Mouse (Mus musculus): ENCODE measurements around the gene Donson. TPM values are rescaled to one million over a fixed set of nuclear protein-coding genes. Genes with fewer than 3 reads are reported as not detected.

Gene Donson
- total and polyA plus RNA-seq, 3 experiments: 51.9 to 63.9 (median 62.5) TPM

- no peak for DNase-seq (ENCODE audit: extremely low read depth)
- Histone ChIP-seq H3K9ac (ENCODE audit: insufficient read depth, low read depth) (peak overlapping the region; percentile 80), H3K4me2 (ENCODE audit: insufficient read depth, low read depth, poor library complexity, severe bottlenecking) (peak overlapping the region; percentile 85), H3K27ac (ENCODE audit: insufficient read depth, low read depth) (no peak overlapping the region), H3K9me3 (replicated peaks; ENCODE audit: low read length) (no peaks in the 10 kb centered on the region), H3K4me3 (replicated peaks in 1 of 3; ENCODE audit: low read depth in 2 of 3, low read length in 2 of 3, poor library complexity in 1 of 3) (peak overlapping the region; percentile 65 to 95 (median 75)), H3K36me3 (replicated peaks in 1 of 2; ENCODE audit: control insufficient read depth in 1 of 2, insufficient read depth in 1 of 2, low read length in 1 of 2) (peaks cover 8 to 23% of the 10 kb centered on the region in 2 experiments), H3K27me3 (replicated peaks) (peaks cover 10% of the 10 kb centered on the region), H3K4me1 (ENCODE audit: control insufficient read depth in 1 of 2, insufficient read depth in 2 of 2) (peaks cover 22 to 63% of the 10 kb centered on the region in 2 experiments), H3K79me2 (replicated peaks; ENCODE audit: control insufficient read depth, extremely low read depth, insufficient read depth, poor library complexity, severe bottlenecking) (peaks cover 71% of the 10 kb centered on the region)
- in situ Hi-C loops (cut with MboI; ENCODE audit: low pct_ligation_motif_present, low pct_unique_long_range_greater_than_20kb, low sequenced_read_pairs): loop anchor here (5.0 kb wide), 1 partner anchor 187 kb away; no protein-coding TSS in a partner anchor
- dilution Hi-C loops (cut with MboI; ENCODE audit: extremely low pct_ligation_motif_present, extremely low pct_unique_long_range_greater_than_20kb, low sequenced_read_pairs): no loop called here
- TF ChIP-seq MXI1 (IDR thresholded peaks at IDR 0.05; ENCODE audit: low read depth, low read length) (peak; percentile 50), UBTF (IDR thresholded peaks at IDR 0.05; ENCODE audit: low read depth, low read length) (peak; percentile 93), ZKSCAN1 (IDR thresholded peaks at IDR 0.05; ENCODE audit: borderline replicate concordance, low read depth, low read length) (no peak), MAFK (IDR thresholded peaks at IDR 0.05; ENCODE audit: insufficient replicate concordance, low read length) (no peak), SIN3A (IDR thresholded peaks at IDR 0.05; ENCODE audit: low read length) (peak; percentile 44; the same call in 1 of the 2 replicates)
These were observed 41.4 kb upstream of the Donson start for GRCm38 (mm10) chr16:91729821-91730441.

GRCm38 (mm10) chr16:91729066-91729482 lies 40.5 kb upstream of the Donson start, which contains the start of gene Itsn1:
TSS of gene Itsn1 (plus strand) at chr16:91729281.
- peaks cover 13 to 63% of the 10 kb centered on the region in 2 experiments for H3K4me1 ChIP-seq (ENCODE audit: control insufficient read depth in 1 of 2, insufficient read depth in 2 of 2)
- TF ChIP-seq MEF2A (IDR thresholded peaks at IDR 0.05; ENCODE audit: borderline replicate concordance, low read depth, low read length): 0 out of 2 replicates have a peak, but pooled peaks have one; percentile 61
- TF ChIP-seq NRF1 (IDR thresholded peaks at IDR 0.05; ENCODE audit: low read depth, low read length): peak; percentile 54; the same call in 1 of the 2 replicates
- TF ChIP-seq EP300 (IDR thresholded peaks at IDR 0.05; ENCODE audit: low read length): no peak
- TF ChIP-seq USF2 (conservative IDR thresholded peaks at IDR 0.05; ENCODE audit: low read depth, low read length): no peak
- no peak for TF ChIP-seq JUND (conservative IDR thresholded peaks at IDR 0.05; ENCODE audit: low read depth, low read length)
- TF ChIP-seq IRF4 (IDR thresholded peaks at IDR 0.05; ENCODE audit: low read depth, low read length): peak; percentile 67; the same call in 1 of the 2 replicates
- no peak; the same call in 1 of the 2 replicates for TF ChIP-seq SIN3A (IDR thresholded peaks at IDR 0.05; ENCODE audit: low read length)
- TF ChIP-seq MAX (IDR thresholded peaks at IDR 0.05; ENCODE audit: low read length): no peak
- no peak for TF ChIP-seq TBP (conservative IDR thresholded peaks at IDR 0.05; ENCODE audit: low read depth, low read length)
- TF ChIP-seq E2F4 (IDR thresholded peaks at IDR 0.05; ENCODE audit: insufficient replicate concordance, low read depth, low read length): no peak
- TF ChIP-seq ZC3H11A (IDR thresholded peaks at IDR 0.05; ENCODE audit: low read depth, low read length): no peak
- no peak for TF ChIP-seq MAFK (IDR thresholded peaks at IDR 0.05; ENCODE audit: insufficient replicate concordance, low read length)
- TF ChIP-seq RCOR1 (conservative IDR thresholded peaks at IDR 0.05; ENCODE audit: low read depth, low read length): no peak
- peak; percentile 79 for TF ChIP-seq TCF12 (IDR thresholded peaks at IDR 0.05; ENCODE audit: low read depth, low read length)
- TF ChIP-seq CHD2 (IDR thresholded peaks at IDR 0.05; ENCODE audit: low read length): peak; percentile 89
- TF ChIP-seq HCFC1 (IDR thresholded peaks at IDR 0.05; ENCODE audit: low read depth, low read length): no peak; the same call in 1 of the 2 replicates
- 0 out of 2 replicates have a peak, but pooled peaks have one; percentile 6 for TF ChIP-seq ELF1 (IDR thresholded peaks at IDR 0.05; ENCODE audit: low read depth, low read length)
- TF ChIP-seq NELFE (IDR thresholded peaks at IDR 0.05; ENCODE audit: low read depth, low read length): peak; percentile 83
- peak; percentile 92 for TF ChIP-seq POLR2A (IDR thresholded peaks at IDR 0.05; ENCODE audit: low read depth, low read length)
- TF ChIP-seq POLR2AphosphoS2 (IDR thresholded peaks at IDR 0.05; ENCODE audit: low read depth, low read length): peak; percentile 51; the same call in 1 of the 2 replicates
- TF ChIP-seq MYC (IDR thresholded peaks at IDR 0.05; ENCODE audit: low read depth, low read length): 0 out of 2 replicates have a peak, but pooled peaks have one; percentile 4
- no peak; the same call in 1 of the 2 replicates for TF ChIP-seq MXI1 (IDR thresholded peaks at IDR 0.05; ENCODE audit: low read depth, low read length)
- TF ChIP-seq GABPA (IDR thresholded peaks at IDR 0.05; ENCODE audit: insufficient replicate concordance, low read depth, low read length): no peak
- TF ChIP-seq CTCF (conservative IDR thresholded peaks at IDR 0.05 in 1 of 2, IDR thresholded peaks at IDR 0.05 in 1 of 2; ENCODE audit: low read depth in 2 of 2, low read length in 2 of 2): no peak
- no peak for TF ChIP-seq CHD1 (IDR thresholded peaks at IDR 0.05; ENCODE audit: low read depth, low read length)
- TF ChIP-seq ZNF384 (IDR thresholded peaks at IDR 0.05; ENCODE audit: low read depth, low read length): peak; percentile 60
- TF ChIP-seq RAD21 (IDR thresholded peaks at IDR 0.05; ENCODE audit: low read depth, low read length): no peak
- no peak for TF ChIP-seq USF1 (IDR thresholded peaks at IDR 0.05; ENCODE audit: low read depth, low read length)
- TF ChIP-seq BHLHE40 (IDR thresholded peaks at IDR 0.05; ENCODE audit: low read depth, low read length): 0 out of 2 replicates have a peak, but pooled peaks have one; percentile 9

More at GRCm38 (mm10) chr16:91729066-91729482, 40.5 kb upstream of the Donson start, which contains the start of gene Itsn1:
- Histone ChIP-seq H3K27ac (ENCODE audit: insufficient read depth, low read depth) (peak within 1 kb of the TSS; percentile 65), H3K79me2 (replicated peaks; ENCODE audit: control insufficient read depth, extremely low read depth, insufficient read depth, poor library complexity, severe bottlenecking) (peaks cover 72% of the 10 kb centered on the region), H3K4me3 (replicated peaks in 1 of 3; ENCODE audit: low read depth in 2 of 3, low read length in 2 of 3, poor library complexity in 1 of 3) (peak within 1 kb of the TSS; percentile 65 to 95 (median 75)), H3K4me2 (ENCODE audit: insufficient read depth, low read depth, poor library complexity, severe bottlenecking) (peak within 1 kb of the TSS; percentile 85), H3K36me3 (replicated peaks in 1 of 2; ENCODE audit: control insufficient read depth in 1 of 2, insufficient read depth in 1 of 2, low read length in 1 of 2) (peaks cover 17 to 30% of the 10 kb centered on the region in 2 experiments), H3K9me3 (replicated peaks; ENCODE audit: low read length) (no peaks in the 10 kb centered on the region), H3K9ac (ENCODE audit: insufficient read depth, low read depth) (peak within 1 kb of the TSS; percentile 80), H3K27me3 (replicated peaks) (peaks cover 10% of the 10 kb centered on the region)
- dilution Hi-C loops (cut with MboI; ENCODE audit: extremely low pct_ligation_motif_present, extremely low pct_unique_long_range_greater_than_20kb, low sequenced_read_pairs) (no loop called here), in situ Hi-C loops (cut with MboI; ENCODE audit: low pct_ligation_motif_present, low pct_unique_long_range_greater_than_20kb, low sequenced_read_pairs) (loop anchor here (5.0 kb wide), 1 partner anchor 188 kb away; no protein-coding TSS in a partner anchor)
- DNase-seq (ENCODE audit: extremely low read depth): peak; percentile 100

Measured in CH12.LX (cell line).